Mouse (Mus musculus) E14TG2a.4 (cell line): ENCODE measurements around the gene Syn3.

Source experiments
- CTCF ChIP-seq: conservative IDR thresholded peaks from 2 replicates; pipeline ENCODE4 v1.5.1; 2014; ENCODE audit warnings: low read length
- NANOG ChIP-seq: IDR thresholded peaks from 2 replicates; pipeline ENCODE4 v1.6.1; 2014; ENCODE audit warnings: borderline replicate concordance, low read length, mixed read lengths
- POU5F1 ChIP-seq: IDR thresholded peaks from 2 replicates; pipeline ENCODE4 v1.6.1; 2014; ENCODE audit warnings: low read length, borderline replicate concordance

GRCm38 (mm10) chr10:86006455-86006854 lies 492.2 kb downstream of the Syn3 start:
- no peak for TF ChIP-seq CTCF
- TF ChIP-seq NANOG: no peak
- TF ChIP-seq POU5F1: no peak
